Mouse (Mus musculus) midbrain, embryonic 14.5 days (tissue): ENCODE measurements around the gene Atp5j2. TPM values are rescaled to one million over a fixed set of nuclear protein-coding genes. Genes with fewer than 3 reads are reported as not detected.
"Not testable (repeated sequence)": the region's sequence is repeated elsewhere in the genome, so short reads cannot be mapped to it uniquely, and the experiment has no call there.

ENCODE experiments used
- ATAC-seq: fragments of 200-750 bp; cut with Nextera tagmentation; 2 replicates; pipeline ENCODE4 v1.8.0; 2017; ENCODE audit warnings: moderate number of reproducible peaks, moderate library complexity; ENCODE audit not compliant: low FRiP score, low TSS enrichment
- DNase-seq: peaks from one replicate; pipeline ENCODE4 v3.0.0-alpha.2; 2015
- H3K27ac ChIP-seq: fragments of 300-500 bp; sonication (generic); replicated peaks from 2 replicates; pipeline ENCODE4 v1.5.1; 2014; ENCODE audit warnings: mild to moderate bottlenecking, low read depth, low read length, moderate library complexity
- H3K27me3 ChIP-seq: fragments of 300-500 bp; sonication (generic); 2 replicates; pipeline ENCODE4 v1.6.1; 2014; ENCODE audit warnings: low read length, control low read depth, mixed read lengths; ENCODE audit not compliant: control insufficient read depth, insufficient read depth
- H3K36me3 ChIP-seq: fragments of 300-500 bp; sonication (generic); 2 replicates; pipeline ENCODE4 v1.6.1; 2014; ENCODE audit warnings: low read length, control low read depth; ENCODE audit not compliant: control insufficient read depth, insufficient read depth
- H3K4me1 ChIP-seq: fragments of 300-500 bp; sonication (generic); 2 replicates; pipeline ENCODE4 v1.6.1; 2014; ENCODE audit warnings: mild to moderate bottlenecking, antibody characterized with exemption, low read length, control low read depth; ENCODE audit not compliant: control insufficient read depth, insufficient read depth
- H3K4me2 ChIP-seq: fragments of 300-500 bp; sonication (generic); 2 replicates; pipeline ENCODE4 v1.6.1; 2014; ENCODE audit warnings: mild to moderate bottlenecking, low read length, moderate library complexity
- H3K4me3 ChIP-seq: fragments of 300-500 bp; sonication (generic); replicated peaks from 2 replicates; pipeline ENCODE4 v1.5.1; 2014; ENCODE audit warnings: low read depth, low read length
- H3K9ac ChIP-seq: fragments of 300-500 bp; sonication (generic); replicated peaks from 2 replicates; pipeline ENCODE4 v1.6.1; 2014; ENCODE audit warnings: mild to moderate bottlenecking, low read length, moderate library complexity
- H3K9me3 ChIP-seq: fragments of 300-500 bp; sonication (generic); 2 replicates; pipeline ENCODE4 v1.6.1; 2016; ENCODE audit warnings: low read length, control low read depth, mixed read lengths; ENCODE audit not compliant: control insufficient read depth
- WGBS: fragments of 180-500 bp; shearing (Covaris S2); extraction: QIAGEN DNeasy Blood & Tissue Kit; methylation state at CpG from one replicate; pipeline ENCODE4 v1.1.7; 2014; 5-methylcytosine and 5-hydroxymethylcytosine counted together
- polyA plus RNA-seq: library from polyadenylated mRNA; unstranded; fragments of >200 nt; fragmentation: Nextera tagmentation; extraction: Ambion mirVana; gene quantifications from 2 replicates; pipeline ENCODE4 v1.2.1, GENCODE M21; 2014

The Atp5j2 gene
- 477 and 644 TPM in 2 replicates for polyA plus RNA-seq

- peak within 1 kb of the TSS; percentile 82 for H3K9ac ChIP-seq
- no peak for DNase-seq
- no peaks in the 10 kb centered on the region for H3K9me3 ChIP-seq
- no peak for ATAC-seq
- H3K4me2 ChIP-seq, result peak within 1 kb of the TSS; percentile 88
- WGBS, result 86% methylated on average over 2 of the region's 2 CpGs
- H3K4me1 ChIP-seq, result peaks cover 15% of the 10 kb centered on the region
- H3K36me3 ChIP-seq, result peaks cover 31% of the 10 kb centered on the region
- H3K4me3 ChIP-seq, result peak within 1 kb of the TSS; percentile 88
- peak within 1 kb of the TSS; percentile 85 for H3K27ac ChIP-seq
- H3K27me3 ChIP-seq, result no peaks in the 10 kb centered on the region
These were observed at the start of gene Atp5j2 for GRCm38 (mm10) chr5:145191962-145192361. Gene Atp5j2 (minus strand): TSS chr5:145192062.

- Histone ChIP-seq H3K4me3 (no peak overlapping the region), H3K4me1 (peaks cover 5% of the 10 kb centered on the region), H3K4me2 (no peak overlapping the region), H3K9ac (no peak overlapping the region), H3K36me3 (peaks cover 60% of the 10 kb centered on the region), H3K9me3 (no peaks in the 10 kb centered on the region), H3K27me3 (no peaks in the 10 kb centered on the region), H3K27ac (no peak overlapping the region)
- ATAC-seq, result no peak
- DNase-seq, result peak; percentile 54
These were observed 42.8 kb upstream of the Atp5j2 start for GRCm38 (mm10) chr5:145234636-145235035.

- Histone ChIP-seq H3K4me2 (peak overlapping the region; percentile 90), H3K27ac (peak overlapping the region; percentile 92), H3K9me3 (no peaks in the 10 kb centered on the region), H3K36me3 (peaks cover 36% of the 10 kb centered on the region), H3K9ac (peak overlapping the region; percentile 97), H3K4me1 (peaks cover 5% of the 10 kb centered on the region), H3K27me3 (no peaks in the 10 kb centered on the region), H3K4me3 (peak overlapping the region; percentile 99)
- WGBS, result under 1% methylated on average over 49 of the region's 49 CpGs
- peak; percentile 27 for DNase-seq
- peak; percentile 71 for ATAC-seq
These were observed 40.1 kb upstream of the Atp5j2 start for GRCm38 (mm10) chr5:145231893-145232411.

- peaks cover 5% of the 10 kb centered on the region for H3K4me1 ChIP-seq
- ATAC-seq (peak; percentile 97), DNase-seq (peak; percentile 98)
- H3K4me2 ChIP-seq, result peak within 1 kb of the TSS; percentile 90
- H3K27me3 ChIP-seq, result no peaks in the 10 kb centered on the region
- H3K27ac ChIP-seq, result peak within 1 kb of the TSS; percentile 92
- H3K9ac ChIP-seq, result peak within 1 kb of the TSS; percentile 97
- H3K4me3 ChIP-seq, result peak within 1 kb of the TSS; percentile 99
- H3K9me3 ChIP-seq, result no peaks in the 10 kb centered on the region
- under 1% methylated on average over 42 of the region's 42 CpGs for WGBS
- H3K36me3 ChIP-seq, result peaks cover 32% of the 10 kb centered on the region
These were observed 39.6 kb upstream of the Atp5j2 start, which contains the start of gene Zfp655 for GRCm38 (mm10) chr5:145231367-145231871. Gene Zfp655 (plus strand): TSS chr5:145231715.

GRCm38 (mm10) chr5:145230641-145231040 is 38.8 kb upstream of the Atp5j2 start:
- no peaks in the 10 kb centered on the region for H3K27me3 ChIP-seq
- H3K9me3 ChIP-seq, result no peaks in the 10 kb centered on the region
- ATAC-seq (no peak), DNase-seq (no peak)
- H3K4me1 ChIP-seq, result peaks cover 5% of the 10 kb centered on the region
- peaks cover 25% of the 10 kb centered on the region for H3K36me3 ChIP-seq
- H3K4me2 ChIP-seq, result peak overlapping the region; percentile 90
- H3K9ac ChIP-seq, result peak overlapping the region; percentile 97; the same call in 1 of the 2 replicates
- WGBS, result 89% methylated on average over 4 of the region's 4 CpGs
- peak overlapping the region; percentile 99 for H3K4me3 ChIP-seq
- no peak overlapping the region; the same call in 1 of the 2 replicates for H3K27ac ChIP-seq

GRCm38 (mm10) chr5:145229283-145229682 is 37.4 kb upstream of the Atp5j2 start:
- not testable (repeated sequence) for H3K9ac ChIP-seq, H3K4me2 ChIP-seq, H3K27me3 ChIP-seq, DNase-seq, H3K4me3 ChIP-seq, H3K27ac ChIP-seq, H3K9me3 ChIP-seq, H3K4me1 ChIP-seq, ATAC-seq
- peaks cover 12% of the 10 kb centered on the region for H3K36me3 ChIP-seq
- 83% methylated on average over 6 of the region's 6 CpGs for WGBS

GRCm38 (mm10) chr5:145226453-145226852 is 34.6 kb upstream of the Atp5j2 start:
- DNase-seq (no peak), ATAC-seq (no peak)
- no peaks in the 10 kb centered on the region for H3K9me3 ChIP-seq
- no peak overlapping the region for H3K4me2 ChIP-seq
- WGBS, result 58% methylated on average over 2 of the region's 2 CpGs
- H3K9ac ChIP-seq, result no peak overlapping the region
- H3K4me3 ChIP-seq, result no peak overlapping the region
- H3K4me1 ChIP-seq, result no peaks in the 10 kb centered on the region
- H3K27me3 ChIP-seq, result no peaks in the 10 kb centered on the region
- peaks cover 13% of the 10 kb centered on the region for H3K36me3 ChIP-seq
- H3K27ac ChIP-seq, result no peak overlapping the region

GRCm38 (mm10) chr5:145223395-145223794 is 31.5 kb upstream of the Atp5j2 start:
- no peak overlapping the region for H3K27ac ChIP-seq
- peaks cover 40% of the 10 kb centered on the region for H3K36me3 ChIP-seq
- no peaks in the 10 kb centered on the region for H3K4me1 ChIP-seq
- no peak for ATAC-seq
- H3K9ac ChIP-seq, result no peak overlapping the region
- DNase-seq, result no peak
- 87% methylated on average over 12 of the region's 12 CpGs for WGBS
- no peak overlapping the region for H3K4me3 ChIP-seq
- no peaks in the 10 kb centered on the region for H3K9me3 ChIP-seq
- H3K4me2 ChIP-seq, result no peak overlapping the region
- no peaks in the 10 kb centered on the region for H3K27me3 ChIP-seq

GRCm38 (mm10) chr5:145222840-145223239 is 31.0 kb upstream of the Atp5j2 start:
- peaks cover 46% of the 10 kb centered on the region for H3K36me3 ChIP-seq
- WGBS, result 85% methylated on average over 5 of the region's 5 CpGs

More at GRCm38 (mm10) chr5:145222840-145223239, 31.0 kb upstream of the Atp5j2 start:
- H3K27ac ChIP-seq, result no peak overlapping the region
- no peaks in the 10 kb centered on the region for H3K27me3 ChIP-seq
- H3K4me3 ChIP-seq, result no peak overlapping the region
- DNase-seq, result no peak
- H3K4me2 ChIP-seq, result no peak overlapping the region
- H3K4me1 ChIP-seq, result no peaks in the 10 kb centered on the region
- H3K9me3 ChIP-seq, result no peaks in the 10 kb centered on the region
- H3K9ac ChIP-seq, result no peak overlapping the region
- ATAC-seq, result no peak
